Mouse (Mus musculus) splenic B cell, adult 2 months (primary cell): Measurements from ENCODE around the gene Krtap10-4.

Source experiments
- DNase-seq: peaks from one replicate; pipeline ENCODE4 v3.0.0-alpha.2; 2011; ENCODE audit warnings: low read depth, low spot score
- H3K27me3 ChIP-seq: 2 replicates; pipeline ENCODE4 v1.6.1; 2012; ENCODE audit warnings: mild to moderate bottlenecking, low read length, moderate library complexity, mixed read lengths; ENCODE audit not compliant: control insufficient read depth, poor library complexity, insufficient read depth, severe bottlenecking
- H3K36me3 ChIP-seq: 2 replicates; pipeline ENCODE4 v1.6.1; 2012; ENCODE audit warnings: mild to moderate bottlenecking, low read length, moderate library complexity, mixed read lengths; ENCODE audit not compliant: control insufficient read depth, poor library complexity, insufficient read depth, severe bottlenecking

Krtap10-4 gene

GRCm38 (mm10) chr10:77826951-77827350, at the start of gene Krtap10-4:
TSS of gene Krtap10-4 (minus strand) at chr10:77827095.
- Histone ChIP-seq H3K36me3 (no peaks in the 10 kb centered on the region), H3K27me3 (no peaks in the 10 kb centered on the region)
- no peak for DNase-seq

GRCm38 (mm10) chr10:77869651-77870050, 42.8 kb upstream of the Krtap10-4 start:
- H3K36me3 ChIP-seq = no peaks in the 10 kb centered on the region
- DNase-seq = no peak

GRCm38 (mm10) chr10:77867546-77867945, 40.7 kb upstream of the Krtap10-4 start:
- no peak for DNase-seq

More at GRCm38 (mm10) chr10:77869651-77870050, 42.8 kb upstream of the Krtap10-4 start:
- no peaks in the 10 kb centered on the region for H3K27me3 ChIP-seq

GRCm38 (mm10) chr10:77864762-77865143, 37.9 kb upstream of the Krtap10-4 start:
- no peak for DNase-seq
- Histone ChIP-seq H3K36me3 (no peaks in the 10 kb centered on the region), H3K27me3 (no peaks in the 10 kb centered on the region)

More at GRCm38 (mm10) chr10:77867546-77867945, 40.7 kb upstream of the Krtap10-4 start:
- no peaks in the 10 kb centered on the region for H3K36me3 ChIP-seq
- H3K27me3 ChIP-seq = no peaks in the 10 kb centered on the region

GRCm38 (mm10) chr10:77864067-77864761, 37.3 kb upstream of the Krtap10-4 start:
- no peaks in the 10 kb centered on the region for H3K36me3 ChIP-seq
- no peaks in the 10 kb centered on the region for H3K27me3 ChIP-seq
- DNase-seq = peak; percentile 77

GRCm38 (mm10) chr10:77861675-77862074, 34.8 kb upstream of the Krtap10-4 start, which contains the start of gene Gm3285:
TSS of gene Gm3285 (plus strand) at chr10:77861975.
- Histone ChIP-seq H3K27me3 (no peaks in the 10 kb centered on the region), H3K36me3 (no peaks in the 10 kb centered on the region)
- DNase-seq = no peak

GRCm38 (mm10) chr10:77852559-77852958, 25.7 kb upstream of the Krtap10-4 start, which contains the start of gene Gm10318:
TSS of gene Gm10318 (plus strand) at chr10:77852859.
- Histone ChIP-seq H3K36me3 (no peaks in the 10 kb centered on the region), H3K27me3 (no peaks in the 10 kb centered on the region)
- no peak for DNase-seq

- H3K27me3 ChIP-seq = no peaks in the 10 kb centered on the region
- no peaks in the 10 kb centered on the region for H3K36me3 ChIP-seq
- no peak for DNase-seq
Observed at GRCm38 (mm10) chr10:77847538-77847937, 20.6 kb upstream of the Krtap10-4 start.

GRCm38 (mm10) chr10:77846961-77847360, 20.1 kb upstream of the Krtap10-4 start:
- Histone ChIP-seq H3K36me3 (no peaks in the 10 kb centered on the region), H3K27me3 (no peaks in the 10 kb centered on the region)
- DNase-seq = no peak

- H3K36me3 ChIP-seq = no peaks in the 10 kb centered on the region
- no peak for DNase-seq
- H3K27me3 ChIP-seq = no peaks in the 10 kb centered on the region
Observed at GRCm38 (mm10) chr10:77846503-77846902, 19.6 kb upstream of the Krtap10-4 start, which contains the start of gene Gm36176. TSS of gene Gm36176 (plus strand) at chr10:77846803.

- DNase-seq = no peak
Observed at GRCm38 (mm10) chr10:77839006-77839405, 12.1 kb upstream of the Krtap10-4 start.

GRCm38 (mm10) chr10:77835647-77836046, 8.8 kb upstream of the Krtap10-4 start, which contains the start of gene Krtap10-10:
TSS of gene Krtap10-10 (plus strand) at chr10:77835947.
- no peaks in the 10 kb centered on the region for H3K36me3 ChIP-seq
- DNase-seq = no peak
- no peaks in the 10 kb centered on the region for H3K27me3 ChIP-seq

More at GRCm38 (mm10) chr10:77839006-77839405, 12.1 kb upstream of the Krtap10-4 start:
- Histone ChIP-seq H3K36me3 (no peaks in the 10 kb centered on the region), H3K27me3 (no peaks in the 10 kb centered on the region)

GRCm38 (mm10) chr10:77819203-77819602, 7.7 kb downstream of the Krtap10-4 start:
- no peaks in the 10 kb centered on the region for H3K36me3 ChIP-seq
- DNase-seq = no peak
- H3K27me3 ChIP-seq = no peaks in the 10 kb centered on the region

- Histone ChIP-seq H3K27me3 (no peaks in the 10 kb centered on the region), H3K36me3 (no peaks in the 10 kb centered on the region)
- DNase-seq = no peak
Observed at GRCm38 (mm10) chr10:77818523-77818922, 8.4 kb downstream of the Krtap10-4 start.

- no peaks in the 10 kb centered on the region for H3K36me3 ChIP-seq
- no peaks in the 10 kb centered on the region for H3K27me3 ChIP-seq
- peak; percentile 49 for DNase-seq
Observed at GRCm38 (mm10) chr10:77815514-77815913, 11.4 kb downstream of the Krtap10-4 start.
